Mouse (Mus musculus): ENCODE results near the gene Magi2.

DNA sequence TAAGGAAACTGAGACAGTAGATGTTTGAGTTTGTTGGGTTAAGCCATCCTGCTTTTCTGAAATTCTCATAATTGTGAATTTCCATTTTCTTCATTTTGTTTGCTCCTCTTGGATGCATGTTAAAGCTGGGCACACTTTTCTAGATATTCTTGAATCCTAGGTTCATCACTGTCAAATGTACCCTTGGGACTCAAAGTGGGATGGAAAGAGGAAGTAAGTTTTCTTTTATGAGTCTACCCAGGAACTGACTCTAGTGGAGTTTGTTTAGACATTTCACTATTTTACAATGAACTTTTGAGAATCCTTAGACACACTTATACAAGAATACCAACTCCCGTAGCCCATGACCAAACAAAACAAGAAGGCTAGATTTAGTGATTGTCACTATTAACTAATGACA, 141.3 kb downstream of the Magi2 start:
- no peak for TF ChIP-seq POLR2A (IDR thresholded peaks at IDR 0.05; ENCODE audit: insufficient read length, low read depth)
- TF ChIP-seq TCF12 (IDR thresholded peaks at IDR 0.05; ENCODE audit: insufficient read depth, poor library complexity, severe bottlenecking) = no peak
- no peak for TF ChIP-seq SRF (IDR thresholded peaks at IDR 0.05; ENCODE audit: control insufficient read depth, insufficient read length, low read depth)
- no peak for TF ChIP-seq MYOG (IDR thresholded peaks at IDR 0.05; ENCODE audit: control insufficient read depth in 1 of 3, insufficient read depth in 1 of 3, insufficient read length in 2 of 3, low read depth in 2 of 3)
- no peak for TF ChIP-seq POLR2AphosphoS2 (IDR thresholded peaks at IDR 0.05; ENCODE audit: insufficient read length, low read depth)

Data from myocyte (in vitro differentiated cells).